Mouse (Mus musculus): ENCODE results near the gene Unc5b. TPM values are rescaled to one million over a fixed set of nuclear protein-coding genes. Genes with fewer than 3 reads are reported as not detected.
A peak's percentile ranks its signal among the peaks of the same experiment; 100 is the strongest.

Gene Unc5b
- total RNA-seq, 2 experiments from 2014 or later: 15.2 to 16.1 TPM

- peak in 1 of 2 experiments; percentile 40 for DNase-seq (ENCODE audit: low spot score in 2 of 2)
These were observed 9.5 kb downstream of the Unc5b start for GRCm38 (mm10) chr10:60821736-60822358.

GRCm38 (mm10) chr10:60821311-60821710 lies 10.1 kb downstream of the Unc5b start:
- DNase-seq (ENCODE audit: low spot score in 2 of 2): no peak

DNA sequence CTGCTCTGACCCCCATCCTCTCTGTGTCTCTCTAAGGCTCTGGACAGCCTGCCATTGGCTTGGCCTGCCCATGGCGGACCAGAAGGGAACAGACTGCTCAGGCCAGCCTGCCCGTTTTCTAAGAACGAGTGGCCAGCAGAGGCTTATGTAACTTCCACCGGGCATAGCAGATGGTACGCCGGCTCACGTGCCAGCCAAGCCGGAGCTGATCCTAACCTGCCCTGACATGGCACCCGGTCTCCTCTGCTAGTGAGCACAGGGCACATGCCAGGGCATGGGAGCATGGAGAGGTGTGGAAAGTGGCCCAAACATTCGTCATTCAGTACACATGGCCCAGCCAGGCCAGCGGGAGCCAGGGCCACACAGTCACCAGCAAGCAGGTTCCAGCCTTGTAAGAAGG lies 10.8 kb downstream of the Unc5b start:
- DNase-seq (ENCODE audit: low spot score in 2 of 2): no peak

GRCm38 (mm10) chr10:60819654-60820192 lies 11.7 kb downstream of the Unc5b start:
- DNase-seq (ENCODE audit: low spot score in 2 of 2): no peak

DNA sequence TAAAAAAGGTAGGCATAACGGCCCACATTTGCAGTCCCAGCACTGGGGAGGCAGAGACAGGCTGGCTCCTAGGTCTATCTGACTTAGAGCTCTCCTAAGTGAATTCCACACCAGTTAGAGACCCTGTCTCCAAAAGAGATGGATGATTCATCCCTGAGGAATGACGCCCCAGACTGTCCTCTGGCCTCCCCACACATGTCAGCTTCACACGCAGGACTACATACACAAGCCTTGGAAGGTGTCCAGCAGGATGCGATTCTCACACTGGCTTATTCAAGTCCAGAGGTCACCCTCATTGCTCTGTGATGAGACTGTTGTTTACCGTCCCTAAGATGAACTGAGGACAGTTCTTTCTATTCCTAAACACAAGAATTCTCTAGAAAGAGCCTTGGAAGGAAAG lies 12.2 kb downstream of the Unc5b start:
- DNase-seq (ENCODE audit: low spot score in 2 of 2): no peak

- no peak for DNase-seq (ENCODE audit: low spot score in 2 of 2)
These were observed 12.7 kb downstream of the Unc5b start for GRCm38 (mm10) chr10:60818708-60819107.

- DNase-seq (ENCODE audit: low spot score in 2 of 2): no peak
These were observed 13.5 kb downstream of the Unc5b start for GRCm38 (mm10) chr10:60817868-60818267.

GRCm38 (mm10) chr10:60816872-60817648 lies 14.3 kb downstream of the Unc5b start:
- peak in 1 of 2 experiments; percentile 60 for DNase-seq (ENCODE audit: low spot score in 2 of 2)

GRCm38 (mm10) chr10:60815855-60816254 lies 15.5 kb downstream of the Unc5b start:
- no peak for DNase-seq (ENCODE audit: low spot score in 2 of 2)

DNA sequence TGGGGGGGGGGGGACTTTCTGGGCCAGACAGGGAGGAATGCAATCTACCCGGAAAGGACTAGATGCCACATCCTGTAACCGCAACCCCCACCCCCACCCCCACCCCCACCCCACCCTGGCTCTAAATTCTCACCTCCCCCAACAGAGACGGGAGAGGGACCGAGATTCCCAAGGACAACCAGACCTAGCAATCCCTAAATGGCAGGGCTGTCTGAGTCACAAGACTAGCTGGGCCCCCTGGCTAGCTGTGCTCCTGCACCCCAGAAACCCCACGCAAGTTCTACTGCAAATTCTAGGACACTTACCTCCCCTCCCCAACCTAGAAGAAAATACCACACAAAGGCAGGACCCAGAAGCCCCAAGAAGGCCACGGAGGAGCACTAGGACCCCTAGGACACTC lies 16.3 kb downstream of the Unc5b start:
- DNase-seq (ENCODE audit: low spot score in 2 of 2): no peak

- DNase-seq (ENCODE audit: low spot score in 2 of 2): no peak
These were observed 16.8 kb downstream of the Unc5b start for GRCm38 (mm10) chr10:60814444-60815057.

GRCm38 (mm10) chr10:60813606-60814005 lies 17.8 kb downstream of the Unc5b start:
- DNase-seq (ENCODE audit: low spot score in 2 of 2): no peak

DNA sequence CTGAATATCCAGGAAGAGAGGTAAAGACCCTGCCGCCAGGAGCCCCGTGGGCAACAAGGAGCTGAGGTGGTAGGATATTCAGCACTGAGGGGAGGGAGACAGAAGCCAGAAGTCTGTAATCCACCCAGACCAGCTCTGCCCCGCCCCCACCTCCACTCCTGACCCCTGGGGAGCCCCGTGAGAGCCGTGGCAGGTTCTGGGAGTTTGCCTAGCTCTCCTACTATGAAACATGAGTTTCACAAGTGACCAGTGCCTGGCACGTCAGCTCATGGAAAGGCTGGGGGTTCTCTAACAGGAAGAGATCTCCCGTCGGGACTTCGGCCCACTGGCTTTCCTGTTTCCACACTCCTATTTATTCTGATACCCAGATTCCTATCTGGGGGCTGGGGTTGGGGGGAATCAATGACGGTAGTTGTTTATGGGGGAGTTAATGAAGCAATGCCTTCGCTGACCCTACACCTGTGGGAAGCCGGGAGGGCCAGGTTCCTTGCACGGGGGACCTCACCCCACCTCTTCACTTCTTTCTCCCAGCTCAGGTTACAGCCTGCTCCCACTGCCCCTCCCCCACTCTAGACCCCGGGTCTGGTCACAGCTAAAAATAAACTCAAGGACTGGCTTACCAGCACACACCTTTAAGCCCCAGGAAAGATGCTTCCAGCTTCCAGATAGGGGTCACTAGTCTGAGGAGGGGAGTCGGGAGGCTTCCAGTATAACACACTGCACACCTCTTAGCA lies 19.4 kb downstream of the Unc5b start:
- DNase-seq (ENCODE audit: low spot score in 2 of 2): no peak

DNA sequence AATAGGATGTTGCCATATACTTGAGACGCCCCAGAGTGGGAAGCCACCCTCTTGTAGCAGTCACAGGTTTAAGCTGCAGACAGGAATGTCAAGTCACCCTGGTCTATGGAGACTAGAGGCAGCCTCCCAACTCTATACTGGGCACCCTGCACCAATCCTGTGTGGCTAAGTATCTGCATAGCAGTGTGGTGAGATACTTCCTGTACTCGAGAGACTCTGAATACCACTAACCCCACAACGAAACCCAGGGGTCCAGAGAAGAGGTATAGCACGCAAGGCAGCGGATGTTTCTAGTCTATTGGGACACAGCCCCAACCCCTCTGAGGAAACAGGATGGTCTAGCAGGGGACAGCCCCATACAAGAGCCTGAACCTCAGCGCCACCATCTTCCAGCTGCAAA lies 22.9 kb downstream of the Unc5b start:
- DNase-seq (ENCODE audit: low spot score in 2 of 2): no peak

DNA sequence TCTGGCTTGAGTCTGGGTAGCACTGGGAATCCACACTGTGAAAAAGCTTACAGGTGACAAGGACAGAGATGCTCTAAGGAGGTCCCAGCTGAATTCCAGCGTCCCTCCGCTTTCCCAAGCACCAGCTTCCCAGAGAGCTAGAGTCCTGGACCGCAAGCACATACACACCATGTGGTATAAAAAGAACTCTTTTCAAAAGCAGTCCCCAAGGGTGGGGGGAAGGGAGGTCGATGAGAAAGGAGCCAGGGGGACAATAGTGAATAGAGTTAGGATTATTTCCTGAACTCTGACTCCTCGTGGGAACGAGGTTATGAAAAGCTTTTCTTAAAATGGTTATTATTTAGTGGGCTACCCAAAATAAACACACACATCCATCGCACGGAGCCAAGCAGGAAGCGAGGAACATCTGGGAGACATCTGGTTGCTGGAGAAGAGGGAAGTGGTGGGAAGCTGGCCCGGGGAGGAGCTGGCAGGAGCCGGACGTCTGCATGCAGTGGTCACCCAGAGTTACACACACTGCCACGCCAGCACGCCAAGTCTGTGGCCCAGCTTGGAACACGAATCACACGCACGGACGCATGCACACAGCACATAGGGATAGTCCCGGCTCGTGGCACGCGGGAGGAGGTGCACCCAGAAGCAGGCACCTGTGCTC lies 23.7 kb downstream of the Unc5b start:
- peak; percentile 53 to 74 for DNase-seq (ENCODE audit: low spot score in 2 of 2)

GRCm38 (mm10) chr10:60806207-60806538 lies 25.2 kb downstream of the Unc5b start:
- no peak for DNase-seq (ENCODE audit: low spot score in 2 of 2)

DNA sequence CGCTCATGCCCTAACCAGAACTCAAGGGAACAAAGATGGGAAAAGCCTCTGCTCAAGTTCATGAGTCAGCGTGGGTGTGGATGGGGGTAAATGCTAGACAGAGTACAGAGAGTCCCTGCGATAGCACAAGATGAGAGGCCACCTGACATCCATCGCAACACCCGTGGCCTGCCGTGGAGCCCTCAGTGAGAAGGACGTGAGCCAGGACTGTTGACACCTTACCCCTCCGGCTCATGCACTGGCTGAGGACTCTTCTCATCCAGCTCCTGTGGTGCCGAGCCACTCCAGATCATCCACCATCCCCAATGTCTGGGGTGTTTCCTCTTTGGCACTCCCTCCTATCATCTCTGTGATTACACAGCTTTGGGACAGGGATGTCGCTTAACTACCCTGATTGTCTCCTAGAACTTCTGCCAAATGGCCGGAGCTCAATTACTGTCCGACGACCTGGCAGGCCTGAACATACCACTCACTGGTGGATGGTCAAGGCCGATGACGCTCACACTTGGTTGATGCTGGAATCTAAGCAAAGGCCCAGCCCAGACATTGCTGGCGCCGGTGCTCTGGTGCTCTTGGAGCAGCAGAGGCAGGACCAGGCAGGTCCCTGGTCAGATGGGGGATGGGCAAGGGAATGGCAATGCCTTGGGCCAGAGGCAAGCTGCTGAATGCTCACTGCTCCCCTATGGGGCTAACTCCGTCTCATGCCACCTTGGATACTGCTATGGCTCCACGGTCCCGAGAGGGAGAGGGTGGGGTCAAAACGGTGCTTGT lies 25.8 kb downstream of the Unc5b start:
- no peak for DNase-seq (ENCODE audit: low spot score in 2 of 2)

- DNase-seq (ENCODE audit: low spot score in 2 of 2): no peak
These were observed 26.5 kb downstream of the Unc5b start for GRCm38 (mm10) chr10:60804865-60805264.

GRCm38 (mm10) chr10:60803971-60804370 lies 27.4 kb downstream of the Unc5b start:
- DNase-seq (ENCODE audit: low spot score in 2 of 2): no peak

- no peak for DNase-seq (ENCODE audit: low spot score in 2 of 2)
These were observed 29.4 kb downstream of the Unc5b start for GRCm38 (mm10) chr10:60801898-60802412.
